Mouse (Mus musculus) left cerebral cortex, adult 8-10 months (tissue): ENCODE measurements at regions not wholly inside any gene's neighbourhood (a gene's known extent, or its start where the extent isn't known, plus 50 kb on each side); places are given as distances from the start of the nearest gene placed in this dataset.

Experiments used
- DNase-seq, 2 experiments: peaks; one replicate each; pipeline ENCODE4 v3.0.0; 2022; ENCODE audit warnings: low spot score in 2 of 2

- no peak for DNase-seq
Observed at GRCm38 (mm10) chr13:18063677-18064076, 70.5 kb upstream of the Yae1d1 start.

GRCm38 (mm10) chr13:18060265-18060664 lies 67.1 kb upstream of the Yae1d1 start:
- DNase-seq: no peak

- DNase-seq: peak; percentile 11 to 15
Observed at GRCm38 (mm10) chr13:18057231-18057912, 64.2 kb upstream of the Yae1d1 start.

GRCm38 (mm10) chr13:18056816-18057215 lies 63.7 kb upstream of the Yae1d1 start:
- no peak for DNase-seq

GRCm38 (mm10) chr13:18043154-18043553 lies 50.0 kb upstream of the Yae1d1 start:
- DNase-seq: no peak
